Mouse (Mus musculus): ENCODE measurements around the gene Atxn2.

The Atxn2 gene

GRCm38 (mm10) chr5:121818401-121818800 lies 107.3 kb downstream of the Atxn2 start:
- no peak for DNase-seq

- DNase-seq = no peak
Observed at GRCm38 (mm10) chr5:121818862-121819261, 107.7 kb downstream of the Atxn2 start.

GRCm38 (mm10) chr5:121819559-121819958 lies 108.4 kb downstream of the Atxn2 start:
- DNase-seq = no peak

GRCm38 (mm10) chr5:121820161-121820560 lies 109.0 kb downstream of the Atxn2 start:
- DNase-seq = no peak

- no peak for DNase-seq
Observed at GRCm38 (mm10) chr5:121820657-121821056, 109.5 kb downstream of the Atxn2 start.

GRCm38 (mm10) chr5:121821116-121821515 lies 110.0 kb downstream of the Atxn2 start:
- DNase-seq = no peak

- no peak for DNase-seq
Observed at GRCm38 (mm10) chr5:121821552-121821951, 110.4 kb downstream of the Atxn2 start.

GRCm38 (mm10) chr5:121822786-121823505 lies 111.8 kb downstream of the Atxn2 start:
- DNase-seq = no peak

GRCm38 (mm10) chr5:121823668-121824067 lies 112.5 kb downstream of the Atxn2 start:
- DNase-seq = no peak

GRCm38 (mm10) chr5:121824121-121824520 lies 113.0 kb downstream of the Atxn2 start:
- DNase-seq = no peak

GRCm38 (mm10) chr5:121825606-121826005 lies 114.5 kb downstream of the Atxn2 start:
- no peak for DNase-seq

- no peak for DNase-seq
Observed at GRCm38 (mm10) chr5:121827876-121828275, 116.7 kb downstream of the Atxn2 start.

- peak; percentile 71 for DNase-seq
Observed at GRCm38 (mm10) chr5:121828491-121829432, 117.6 kb downstream of the Atxn2 start.

GRCm38 (mm10) chr5:121831002-121831601 lies 120.0 kb downstream of the Atxn2 start:
- no peak for DNase-seq

- no peak for DNase-seq
Observed at GRCm38 (mm10) chr5:121832376-121833155, 121.4 kb downstream of the Atxn2 start.

- no peak for DNase-seq
Observed at GRCm38 (mm10) chr5:121833159-121833558, 122.0 kb downstream of the Atxn2 start.

GRCm38 (mm10) chr5:121833572-121834240 lies 122.6 kb downstream of the Atxn2 start:
- peak; percentile 48 for DNase-seq

GRCm38 (mm10) chr5:121834241-121834606 lies 123.1 kb downstream of the Atxn2 start:
- DNase-seq = no peak

- DNase-seq = no peak
Observed at GRCm38 (mm10) chr5:121834991-121835747, 124.0 kb downstream of the Atxn2 start.

GRCm38 (mm10) chr5:121835949-121836691 lies 125.0 kb downstream of the Atxn2 start:
- peak; percentile 44 for DNase-seq

Data from embryo, embryonic 11 days (tissue).